Mouse (Mus musculus): ENCODE measurements at regions not wholly inside any gene's neighbourhood (a gene's known extent, or its start where the extent isn't known, plus 50 kb on each side); places are given as distances from the start of the nearest gene placed in this dataset.

DNA sequence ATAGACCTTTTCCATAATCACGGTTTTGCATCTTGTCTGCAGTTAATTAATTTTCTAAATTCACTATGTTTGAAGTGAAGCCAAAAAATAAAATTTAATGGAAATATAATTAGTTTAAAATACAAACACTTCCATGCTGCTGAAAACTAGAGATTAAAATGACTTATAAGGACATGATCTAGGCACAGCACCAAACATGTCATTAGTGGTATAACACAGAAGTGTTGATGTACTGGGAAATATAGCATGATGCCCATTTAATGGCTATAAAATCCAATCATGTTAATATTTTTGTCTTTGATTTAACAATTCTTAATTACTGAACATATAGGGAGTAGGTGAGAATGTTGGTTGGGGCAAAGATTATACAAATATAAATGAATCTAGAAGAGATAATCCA is 487.5 kb upstream of the Gm38303 start:
- no peak for DNase-seq

GRCm38 (mm10) chr3:10822566-10822965 is 487.1 kb upstream of the Gm38303 start:
- no peak for DNase-seq

DNA sequence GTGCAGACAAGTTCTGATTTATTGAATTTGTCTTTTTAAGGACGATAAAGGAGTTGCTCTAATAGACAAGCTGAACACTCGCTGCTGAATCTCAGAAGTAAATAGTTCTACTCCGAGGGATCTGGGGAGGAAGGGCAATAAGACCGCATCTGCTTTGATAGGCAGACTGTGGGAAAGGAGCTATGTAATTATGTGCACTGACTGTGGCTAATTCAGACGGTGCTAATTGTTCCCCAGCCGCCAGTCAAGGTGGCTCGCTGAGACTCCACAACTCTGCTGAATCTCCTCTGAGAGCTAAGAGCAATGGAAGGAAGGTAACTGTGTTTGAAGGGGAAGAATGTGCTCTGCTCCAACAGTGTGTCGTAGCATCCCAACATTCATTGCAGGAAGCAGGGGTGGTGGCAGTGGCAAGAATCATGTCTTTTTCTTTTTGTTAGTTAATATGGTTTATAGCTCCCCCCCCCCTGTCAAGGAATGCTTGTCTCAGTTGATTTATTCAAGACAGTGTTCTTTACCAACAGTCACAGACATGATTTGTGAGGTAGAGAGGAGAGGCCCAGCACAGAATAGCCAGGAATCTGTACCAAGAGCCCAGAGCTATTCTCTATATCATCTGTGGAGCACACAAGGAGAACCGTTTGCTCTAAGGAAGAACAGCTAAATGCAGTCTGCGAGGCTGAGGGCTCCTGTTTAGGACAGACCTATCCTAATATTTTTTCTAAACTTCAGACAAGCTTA is 440.9 kb upstream of the Gm38303 start:
- peak; percentile 34 for DNase-seq
